Mouse (Mus musculus): ENCODE results near the gene Sap30l. TPM values are rescaled to one million over a fixed set of nuclear protein-coding genes. Genes with fewer than 3 reads are reported as not detected.

Gene Sap30l
- polyA plus RNA-seq, 1 experiment, result 34.9 TPM

GRCm38 (mm10) chr11:57773936-57774335 is 27.5 kb upstream of the Sap30l start:
- Histone ChIP-seq H3K27me3 (ENCODE audit: control insufficient read depth, insufficient read depth, insufficient read length) (no peaks in the 10 kb centered on the region), H3K79me2 (ENCODE audit: control insufficient read depth, insufficient read depth) (no peaks in the 10 kb centered on the region)
- TF ChIP-seq MAX (IDR thresholded peaks at IDR 0.05) (no peak), CEBPB (IDR thresholded peaks at IDR 0.05; ENCODE audit: low read depth) (no peak), MYOG (IDR thresholded peaks at IDR 0.05; ENCODE audit: control insufficient read depth, extremely low read depth, insufficient read length) (no peak), USF1 (IDR thresholded peaks at IDR 0.05; ENCODE audit: low read depth) (no peak), FOSL1 (IDR thresholded peaks at IDR 0.05; ENCODE audit: insufficient read depth, low read length, poor library complexity, severe bottlenecking) (no peak), CTCF (IDR thresholded peaks at IDR 0.05; ENCODE audit: control insufficient read depth, insufficient read depth, insufficient read length) (no peak), MYOD1 (IDR thresholded peaks at IDR 0.05; ENCODE audit: control insufficient read depth, insufficient read length, low read depth) (no peak)

GRCm38 (mm10) chr11:57775868-57776267 is 25.6 kb upstream of the Sap30l start:
- H3K79me2 ChIP-seq (ENCODE audit: control insufficient read depth, insufficient read depth), result no peaks in the 10 kb centered on the region
- H3ac ChIP-seq (ENCODE audit: control insufficient read depth, insufficient read length, low read depth), result no peak overlapping the region
- no peaks in the 10 kb centered on the region for H3K79me3 ChIP-seq (ENCODE audit: low read depth)
- H3K4me3 ChIP-seq (ENCODE audit: insufficient read depth, poor library complexity, severe bottlenecking), result no peak overlapping the region
- H3K36me3 ChIP-seq (ENCODE audit: control insufficient read depth, insufficient read depth), result peaks cover 9% of the 10 kb centered on the region
- no peak for TF ChIP-seq MYOD1 (IDR thresholded peaks at IDR 0.05; ENCODE audit: control insufficient read depth, insufficient read length, low read depth)
- TF ChIP-seq MYOG (IDR thresholded peaks at IDR 0.05; ENCODE audit: control insufficient read depth, extremely low read depth, insufficient read length), result no peak
- TF ChIP-seq CEBPB (IDR thresholded peaks at IDR 0.05; ENCODE audit: low read depth), result no peak
- TF ChIP-seq FOSL1 (IDR thresholded peaks at IDR 0.05; ENCODE audit: insufficient read depth, low read length, poor library complexity, severe bottlenecking), result no peak
- no peak for TF ChIP-seq USF1 (IDR thresholded peaks at IDR 0.05; ENCODE audit: low read depth)
- no peak for TF ChIP-seq CTCF (IDR thresholded peaks at IDR 0.05; ENCODE audit: control insufficient read depth, insufficient read depth, insufficient read length)
- TF ChIP-seq MAX (IDR thresholded peaks at IDR 0.05), result no peak
- H3K27me3 ChIP-seq (ENCODE audit: control insufficient read depth, insufficient read depth, insufficient read length), result no peaks in the 10 kb centered on the region

More at GRCm38 (mm10) chr11:57773936-57774335, 27.5 kb upstream of the Sap30l start:
- H3K79me3 ChIP-seq (ENCODE audit: low read depth), result no peaks in the 10 kb centered on the region
- H3K36me3 ChIP-seq (ENCODE audit: control insufficient read depth, insufficient read depth), result peaks cover 16% of the 10 kb centered on the region
- no peak overlapping the region for H3K4me3 ChIP-seq (ENCODE audit: insufficient read depth, poor library complexity, severe bottlenecking)
- no peak overlapping the region for H3ac ChIP-seq (ENCODE audit: control insufficient read depth, insufficient read length, low read depth)

- no peak for TF ChIP-seq CTCF (IDR thresholded peaks at IDR 0.05; ENCODE audit: control insufficient read depth, insufficient read depth, insufficient read length)
- TF ChIP-seq MAX (IDR thresholded peaks at IDR 0.05), result no peak
- TF ChIP-seq MYOG (IDR thresholded peaks at IDR 0.05; ENCODE audit: control insufficient read depth, extremely low read depth, insufficient read length), result no peak
- TF ChIP-seq CEBPB (IDR thresholded peaks at IDR 0.05; ENCODE audit: low read depth), result no peak
- TF ChIP-seq FOSL1 (IDR thresholded peaks at IDR 0.05; ENCODE audit: insufficient read depth, low read length, poor library complexity, severe bottlenecking), result no peak
- TF ChIP-seq USF1 (IDR thresholded peaks at IDR 0.05; ENCODE audit: low read depth), result no peak
- TF ChIP-seq MYOD1 (IDR thresholded peaks at IDR 0.05; ENCODE audit: control insufficient read depth, insufficient read length, low read depth), result no peak
- Histone ChIP-seq H3K4me3 (ENCODE audit: insufficient read depth, poor library complexity, severe bottlenecking) (no peak overlapping the region), H3ac (ENCODE audit: control insufficient read depth, insufficient read length, low read depth) (no peak overlapping the region), H3K79me2 (ENCODE audit: control insufficient read depth, insufficient read depth) (no peaks in the 10 kb centered on the region), H3K27me3 (ENCODE audit: control insufficient read depth, insufficient read depth, insufficient read length) (no peaks in the 10 kb centered on the region), H3K36me3 (ENCODE audit: control insufficient read depth, insufficient read depth) (peaks cover 9% of the 10 kb centered on the region), H3K79me3 (ENCODE audit: low read depth) (no peaks in the 10 kb centered on the region)
Observed at GRCm38 (mm10) chr11:57776546-57776945, 24.9 kb upstream of the Sap30l start.

GRCm38 (mm10) chr11:57778349-57778748 is 23.1 kb upstream of the Sap30l start:
- H3K4me3 ChIP-seq (ENCODE audit: insufficient read depth, poor library complexity, severe bottlenecking), result no peak overlapping the region
- H3K27me3 ChIP-seq (ENCODE audit: control insufficient read depth, insufficient read depth, insufficient read length), result no peaks in the 10 kb centered on the region
- TF ChIP-seq CTCF (IDR thresholded peaks at IDR 0.05; ENCODE audit: control insufficient read depth, insufficient read depth, insufficient read length), result peak; percentile 51
- no peak for TF ChIP-seq MYOD1 (IDR thresholded peaks at IDR 0.05; ENCODE audit: control insufficient read depth, insufficient read length, low read depth)
- TF ChIP-seq USF1 (IDR thresholded peaks at IDR 0.05; ENCODE audit: low read depth), result no peak
- no peak for TF ChIP-seq FOSL1 (IDR thresholded peaks at IDR 0.05; ENCODE audit: insufficient read depth, low read length, poor library complexity, severe bottlenecking)
- TF ChIP-seq MAX (IDR thresholded peaks at IDR 0.05), result peak; percentile 14
- no peak for TF ChIP-seq CEBPB (IDR thresholded peaks at IDR 0.05; ENCODE audit: low read depth)
- no peak for TF ChIP-seq MYOG (IDR thresholded peaks at IDR 0.05; ENCODE audit: control insufficient read depth, extremely low read depth, insufficient read length)
- H3K36me3 ChIP-seq (ENCODE audit: control insufficient read depth, insufficient read depth), result peaks cover 1% of the 10 kb centered on the region
- H3ac ChIP-seq (ENCODE audit: control insufficient read depth, insufficient read length, low read depth), result no peak overlapping the region
- H3K79me2 ChIP-seq (ENCODE audit: control insufficient read depth, insufficient read depth), result no peaks in the 10 kb centered on the region
- no peaks in the 10 kb centered on the region for H3K79me3 ChIP-seq (ENCODE audit: low read depth)

GRCm38 (mm10) chr11:57779824-57780223 is 21.6 kb upstream of the Sap30l start:
- no peak overlapping the region for H3K4me3 ChIP-seq (ENCODE audit: insufficient read depth, poor library complexity, severe bottlenecking)
- no peaks in the 10 kb centered on the region for H3K36me3 ChIP-seq (ENCODE audit: control insufficient read depth, insufficient read depth)
- H3K79me2 ChIP-seq (ENCODE audit: control insufficient read depth, insufficient read depth), result no peaks in the 10 kb centered on the region
- H3ac ChIP-seq (ENCODE audit: control insufficient read depth, insufficient read length, low read depth), result no peak overlapping the region
- TF ChIP-seq USF1 (IDR thresholded peaks at IDR 0.05; ENCODE audit: low read depth) (no peak), CEBPB (IDR thresholded peaks at IDR 0.05; ENCODE audit: low read depth) (no peak), FOSL1 (IDR thresholded peaks at IDR 0.05; ENCODE audit: insufficient read depth, low read length, poor library complexity, severe bottlenecking) (no peak), MAX (IDR thresholded peaks at IDR 0.05) (no peak), MYOD1 (IDR thresholded peaks at IDR 0.05; ENCODE audit: control insufficient read depth, insufficient read length, low read depth) (no peak), CTCF (IDR thresholded peaks at IDR 0.05; ENCODE audit: control insufficient read depth, insufficient read depth, insufficient read length) (no peak), MYOG (IDR thresholded peaks at IDR 0.05; ENCODE audit: control insufficient read depth, extremely low read depth, insufficient read length) (no peak)
- H3K27me3 ChIP-seq (ENCODE audit: control insufficient read depth, insufficient read depth, insufficient read length), result no peaks in the 10 kb centered on the region
- no peaks in the 10 kb centered on the region for H3K79me3 ChIP-seq (ENCODE audit: low read depth)

All from C2C12 (cell line).